Mouse (Mus musculus) midbrain, embryonic 11.5 days (tissue): ENCODE measurements around the gene Mctp1. TPM values are rescaled to one million over a fixed set of nuclear protein-coding genes. Genes with fewer than 3 reads are reported as not detected.

Experiments
- ATAC-seq: fragments of 200-750 bp; cut with Nextera tagmentation; 2 replicates; pipeline ENCODE4 v1.8.0; 2017; ENCODE audit warnings: moderate TSS enrichment, moderate library complexity; ENCODE audit not compliant: low FRiP score
- DNase-seq: peaks from one replicate; pipeline ENCODE4 v3.0.0; 2015; ENCODE audit warnings: low spot score; ENCODE audit errors: missing footprints
- H3K27ac ChIP-seq: fragments of 300-500 bp; sonication (generic); 2 replicates; pipeline ENCODE4 v1.5.1; 2014; ENCODE audit warnings: low read depth, low read length
- H3K27me3 ChIP-seq: fragments of 300-500 bp; sonication (generic); 2 replicates; pipeline ENCODE4 v1.6.1; 2014; ENCODE audit warnings: mild to moderate bottlenecking, low read length, moderate library complexity, mixed read lengths; ENCODE audit not compliant: control insufficient read depth, insufficient read depth
- H3K36me3 ChIP-seq: fragments of 300-500 bp; sonication (generic); 2 replicates; pipeline ENCODE4 v1.6.1; 2014; ENCODE audit warnings: mild to moderate bottlenecking, low read length, moderate library complexity, mixed read lengths; ENCODE audit not compliant: control insufficient read depth, insufficient read depth
- H3K4me1 ChIP-seq: fragments of 300-500 bp; sonication (generic); 2 replicates; pipeline ENCODE4 v1.6.1; 2014; ENCODE audit warnings: low read length; ENCODE audit not compliant: control insufficient read depth, insufficient read depth
- H3K4me2 ChIP-seq: fragments of 300-500 bp; sonication (generic); 2 replicates; pipeline ENCODE4 v1.6.1; 2014; ENCODE audit warnings: mild to moderate bottlenecking, moderate library complexity
- H3K4me3 ChIP-seq: fragments of 300-500 bp; sonication (generic); 2 replicates; pipeline ENCODE4 v1.5.1; 2014; ENCODE audit warnings: low read depth, low read length
- H3K9ac ChIP-seq: fragments of 300-500 bp; sonication (generic); 2 replicates; pipeline ENCODE4 v1.6.1; 2014; ENCODE audit warnings: low read length
- H3K9me3 ChIP-seq: fragments of 300-500 bp; sonication (generic); 2 replicates; pipeline ENCODE4 v1.6.1; 2016; ENCODE audit warnings: low read length; ENCODE audit not compliant: control insufficient read depth
- WGBS: fragments of 180-500 bp; shearing (Covaris S2); extraction: QIAGEN DNeasy Blood & Tissue Kit; methylation state at CpG from one replicate; pipeline ENCODE4 v1.1.7; 2014; 5-methylcytosine and 5-hydroxymethylcytosine counted together
- polyA plus RNA-seq: library from polyadenylated mRNA; unstranded; fragments of >200 nt; fragmentation: Nextera tagmentation; extraction: Ambion mirVana; gene quantifications from 2 replicates; pipeline ENCODE4 v1.2.1, GENCODE M21; 2014

Mctp1 gene
- polyA plus RNA-seq, 1 experiment from 2014 or later: 4.1 TPM

- Histone ChIP-seq H3K4me3 (no peak overlapping the region), H3K27me3 (no peaks in the 10 kb centered on the region), H3K9me3 (no peaks in the 10 kb centered on the region), H3K36me3 (no peaks in the 10 kb centered on the region), H3K4me1 (no peaks in the 10 kb centered on the region), H3K27ac (no peak overlapping the region), H3K9ac (no peak overlapping the region), H3K4me2 (no peak overlapping the region)
- ATAC-seq (no peak), DNase-seq (no peak)
- 87% methylated on average over 2 of the region's 2 CpGs for WGBS
These were observed 227.2 kb downstream of the Mctp1 start for GRCm38 (mm10) chr13:76611499-76611898.

- no peak overlapping the region for H3K4me3 ChIP-seq
- no peaks in the 10 kb centered on the region for H3K4me1 ChIP-seq
- H3K9ac ChIP-seq: no peak overlapping the region
- H3K4me2 ChIP-seq: no peak overlapping the region
- no peaks in the 10 kb centered on the region for H3K9me3 ChIP-seq
- no peaks in the 10 kb centered on the region for H3K27me3 ChIP-seq
- DNase-seq (no peak), ATAC-seq (no peak)
- H3K36me3 ChIP-seq: no peaks in the 10 kb centered on the region
- no peak overlapping the region for H3K27ac ChIP-seq
These were observed 235.8 kb downstream of the Mctp1 start for GRCm38 (mm10) chr13:76620111-76620510.

GRCm38 (mm10) chr13:76620525-76620924 lies 236.2 kb downstream of the Mctp1 start:
- Histone ChIP-seq H3K36me3 (no peaks in the 10 kb centered on the region), H3K4me1 (no peaks in the 10 kb centered on the region), H3K27me3 (no peaks in the 10 kb centered on the region), H3K4me2 (no peak overlapping the region), H3K9me3 (no peaks in the 10 kb centered on the region), H3K9ac (no peak overlapping the region), H3K27ac (no peak overlapping the region), H3K4me3 (no peak overlapping the region)
- DNase-seq (no peak), ATAC-seq (no peak)
- WGBS: 88% methylated on average over 1 of the region's 1 CpGs

GRCm38 (mm10) chr13:76633707-76634106 lies 249.4 kb downstream of the Mctp1 start:
- Histone ChIP-seq H3K27ac (no peak overlapping the region), H3K4me3 (no peak overlapping the region), H3K27me3 (no peaks in the 10 kb centered on the region), H3K9ac (no peak overlapping the region), H3K36me3 (no peaks in the 10 kb centered on the region), H3K4me1 (no peaks in the 10 kb centered on the region), H3K4me2 (no peak overlapping the region), H3K9me3 (no peaks in the 10 kb centered on the region)
- no peak for DNase-seq
- WGBS: 87% methylated on average over 1 of the region's 1 CpGs
- no peak for ATAC-seq

- no peaks in the 10 kb centered on the region for H3K36me3 ChIP-seq
- H3K27ac ChIP-seq: no peak overlapping the region
- H3K9ac ChIP-seq: no peak overlapping the region
- no peak overlapping the region for H3K4me2 ChIP-seq
- no peaks in the 10 kb centered on the region for H3K9me3 ChIP-seq
- ATAC-seq: no peak
- H3K4me3 ChIP-seq: no peak overlapping the region
- WGBS: 90% methylated on average over 2 of the region's 2 CpGs
- no peaks in the 10 kb centered on the region for H3K27me3 ChIP-seq
- no peaks in the 10 kb centered on the region for H3K4me1 ChIP-seq
- DNase-seq: no peak
These were observed 253.9 kb downstream of the Mctp1 start for GRCm38 (mm10) chr13:76638282-76638681.

GRCm38 (mm10) chr13:76659523-76659922 lies 275.2 kb downstream of the Mctp1 start:
- Histone ChIP-seq H3K4me2 (no peak overlapping the region), H3K9ac (no peak overlapping the region), H3K9me3 (no peaks in the 10 kb centered on the region), H3K4me3 (no peak overlapping the region), H3K27me3 (no peaks in the 10 kb centered on the region), H3K36me3 (no peaks in the 10 kb centered on the region), H3K27ac (no peak overlapping the region), H3K4me1 (no peaks in the 10 kb centered on the region)
- no peak for ATAC-seq
- DNase-seq: no peak

GRCm38 (mm10) chr13:76681286-76681685 lies 297.0 kb downstream of the Mctp1 start:
- no peak overlapping the region for H3K9ac ChIP-seq
- H3K4me3 ChIP-seq: no peak overlapping the region
- ATAC-seq (peak; percentile 68; the same call in 1 of the 2 replicates), DNase-seq (peak; percentile 85)
- no peaks in the 10 kb centered on the region for H3K4me1 ChIP-seq
- H3K27ac ChIP-seq: no peak overlapping the region
- H3K27me3 ChIP-seq: no peaks in the 10 kb centered on the region
- H3K9me3 ChIP-seq: no peaks in the 10 kb centered on the region
- no peaks in the 10 kb centered on the region for H3K36me3 ChIP-seq
- no peak overlapping the region for H3K4me2 ChIP-seq

GRCm38 (mm10) chr13:76689349-76689748 lies 305.0 kb downstream of the Mctp1 start:
- H3K27me3 ChIP-seq: no peaks in the 10 kb centered on the region
- H3K4me3 ChIP-seq: no peak overlapping the region
- no peak overlapping the region for H3K4me2 ChIP-seq
- H3K9ac ChIP-seq: no peak overlapping the region
- WGBS: 89% methylated on average over 2 of the region's 2 CpGs
- DNase-seq (no peak), ATAC-seq (no peak)
- H3K36me3 ChIP-seq: no peaks in the 10 kb centered on the region
- no peak overlapping the region for H3K27ac ChIP-seq
- no peaks in the 10 kb centered on the region for H3K4me1 ChIP-seq
- no peaks in the 10 kb centered on the region for H3K9me3 ChIP-seq

- Histone ChIP-seq H3K4me1 (no peaks in the 10 kb centered on the region), H3K9me3 (no peaks in the 10 kb centered on the region), H3K27me3 (no peaks in the 10 kb centered on the region), H3K27ac (no peak overlapping the region), H3K9ac (no peak overlapping the region), H3K4me3 (no peak overlapping the region), H3K4me2 (no peak overlapping the region), H3K36me3 (no peaks in the 10 kb centered on the region)
- ATAC-seq (no peak), DNase-seq (no peak)
These were observed 305.8 kb downstream of the Mctp1 start for GRCm38 (mm10) chr13:76690143-76690542.

GRCm38 (mm10) chr13:76690697-76691096 lies 306.4 kb downstream of the Mctp1 start:
- Histone ChIP-seq H3K36me3 (no peaks in the 10 kb centered on the region), H3K4me3 (no peak overlapping the region), H3K9ac (no peak overlapping the region), H3K27ac (no peak overlapping the region), H3K27me3 (no peaks in the 10 kb centered on the region), H3K4me2 (no peak overlapping the region), H3K4me1 (no peaks in the 10 kb centered on the region), H3K9me3 (no peaks in the 10 kb centered on the region)
- no peak for DNase-seq
- ATAC-seq: no peak
- 87% methylated on average over 1 of the region's 1 CpGs for WGBS
